In the genomic region with DNA sequence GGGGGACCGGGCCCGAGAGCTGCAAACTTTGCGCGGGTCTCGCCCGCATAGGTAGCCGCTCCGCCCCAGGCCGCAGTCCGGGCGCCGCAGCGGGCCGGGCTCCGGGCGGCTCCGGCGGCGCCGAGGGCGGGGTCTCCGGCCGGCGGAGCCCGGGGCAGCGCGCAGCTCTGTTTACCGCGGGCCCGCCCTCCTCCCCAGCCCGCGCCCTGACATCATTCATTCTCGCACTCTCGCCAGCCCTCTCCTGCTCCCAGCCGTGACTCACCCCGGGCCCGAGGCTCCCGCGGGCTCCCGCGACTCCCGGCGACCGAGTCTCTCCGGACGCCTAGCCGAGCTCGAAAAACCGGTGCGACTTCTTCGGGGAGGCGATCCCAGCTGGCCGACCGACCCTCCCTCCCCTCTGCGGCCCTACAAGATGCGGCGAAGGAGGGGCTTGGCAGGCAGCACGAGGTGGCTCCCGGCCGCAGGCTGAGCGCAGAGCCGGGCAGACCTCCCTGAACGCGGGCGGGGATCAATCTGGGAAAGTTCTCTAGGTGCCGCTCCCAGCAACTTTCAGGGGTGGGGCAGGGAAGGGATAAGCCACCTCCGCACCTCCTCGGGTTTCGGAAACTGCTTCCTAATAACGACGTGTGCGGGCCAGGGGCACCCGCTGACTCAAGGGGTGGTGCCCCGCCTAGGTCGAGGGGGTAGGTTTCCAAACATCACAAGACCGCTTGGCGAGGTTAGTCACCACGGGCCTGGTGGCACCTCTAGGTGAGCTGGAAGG, we compare ENCODE assay signal across 8 mouse cellular contexts. TPM values are rescaled to one million over a fixed set of nuclear protein-coding genes. Genes with fewer than 3 reads are reported as not detected.
A peak's percentile ranks its signal among the peaks of the same experiment; 100 is the strongest.
DNase-seq lines count a peak whose midpoint lies in the region; ATAC-seq and TF ChIP-seq lines count a peak whose summit lies in the region.

No protein-coding gene starts in this region.

- WGBS in hindbrain, embryonic 15.5 days = 0% methylated on average over 54 of the region's 78 CpGs

- DNase-seq in ZHBTc4 (ENCODE audit: low read depth, low spot score) = peak; percentile 88
- peak; percentile 67 to 72 for DNase-seq in cerebellum, postnatal 10 days
- peak; percentile 90 for DNase-seq in gastrocnemius, adult 2 months
- DNase-seq in left cerebral cortex, adult 2 months (ENCODE audit: extremely low spot score in 1 of 2, low spot score in 2 of 2) = peak; percentile 37 to 41
- peak; percentile 39 to 40 for DNase-seq in right cerebral cortex, adult 2 months (ENCODE audit: low spot score in 2 of 2)

- H3K36me3 ChIP-seq in hindbrain, embryonic 15.5 days = no peaks in the 10 kb centered on the region

- no peaks in the 10 kb centered on the region for H3K9me3 ChIP-seq in hindbrain, embryonic 15.5 days

- ATAC-seq in hindbrain, embryonic 15.5 days (ENCODE audit: low FRiP score, low read depth) = peak; percentile 90
- peak; percentile 68 for ATAC-seq in megakaryocyte, adult 5-6 weeks (ENCODE audit: poor library complexity, severe bottlenecking)
- no peak for ATAC-seq in erythroid progenitor cell, adult 5-6 weeks (replicated peaks; ENCODE audit: low FRiP score, poor library complexity, severe bottlenecking)

- H3K9ac ChIP-seq in hindbrain, embryonic 15.5 days = peak overlapping the region; percentile 60

- H3K4me3 ChIP-seq in gastrocnemius, adult 2 months = peak overlapping the region; percentile 88
- peak overlapping the region; percentile 68 for H3K4me3 ChIP-seq in hindbrain, embryonic 15.5 days
- peak overlapping the region; percentile 77 for H3K4me3 ChIP-seq in left cerebral cortex, adult 2 months

- H3K4me2 ChIP-seq in hindbrain, embryonic 15.5 days = peak overlapping the region; percentile 91

- H3K27ac ChIP-seq in gastrocnemius, adult 2 months = peak overlapping the region; percentile 92
- peak overlapping the region; percentile 17 for H3K27ac ChIP-seq in hindbrain, embryonic 15.5 days (replicated peaks)
- H3K27ac ChIP-seq in left cerebral cortex, adult 2 months = peak overlapping the region; percentile 68

- H3K4me1 ChIP-seq in hindbrain, embryonic 15.5 days (replicated peaks) = peaks cover 14% of the 10 kb centered on the region

- intact Hi-C loops in gastrocnemius, adult 2 months (cut with DNase I) = no loop called here
- intact Hi-C loops in left cerebral cortex, adult 2 months (cut with DNase I) = no loop called here

- H3K27me3 ChIP-seq in hindbrain, embryonic 15.5 days = peaks cover 47% of the 10 kb centered on the region

- no peak for TF ChIP-seq CTCF in gastrocnemius, adult 2 months (IDR thresholded peaks at IDR 0.05)
- no peak for TF ChIP-seq CTCF in left cerebral cortex, adult 2 months (IDR thresholded peaks at IDR 0.05)

RNA-seq across cellular contexts. Expression of a gene that starts 0.9 kb away (rescaled TPM):
- total RNA-seq in gastrocnemius, adult 2 months (2021) = 1 to 10 TPM; 1.7 to 2.4 TPM
- polyA plus RNA-seq in hindbrain, embryonic 15.5 days (2015; fragmentation: Nextera tagmentation; extraction: Ambion mirVana) = 1.8 and 2.4 TPM in 2 replicates
- 1 to 10 TPM; 2.3 to 3.6 TPM for total RNA-seq in left cerebral cortex, adult 2 months (2021)
- total RNA-seq in megakaryocyte, adult 5-6 weeks (2015) = 55.2 and 67.1 TPM in 2 replicates
- total RNA-seq in megakaryocyte, adult 5-6 weeks (2017) = 29.0 and 43.3 TPM in 2 replicates
- 4.2 and 16.6 TPM in 2 replicates for total RNA-seq in erythroid progenitor cell, adult 5-6 weeks (2015; ENCODE audit: low replicate concordance)
- total RNA-seq in erythroid progenitor cell, adult 5-6 weeks (2017; ENCODE audit: low replicate concordance) = 3.9 and 4.9 TPM in 2 replicates

Comparison
In these comparisons a context has a peak if more than half of its experiments do, and no peak if none do; other contexts are left out.
1. DNase-seq: peak in every context shown above with its lines; median percentile 90 in gastrocnemius, adult 2 months; 88 in ZHBTc4; 70 in cerebellum, postnatal 10 days; 40 in right cerebral cortex, adult 2 months; 39 in left cerebral cortex, adult 2 months.
2. H3K27ac ChIP-seq: peak in every context shown above with its lines; median percentile 92 in gastrocnemius, adult 2 months; 68 in left cerebral cortex, adult 2 months; 17 in hindbrain, embryonic 15.5 days.